Mouse (Mus musculus) brain, embryonic 14.5 days (tissue): ENCODE measurements around the gene Hnrnpf.

ENCODE experiments used
- CTCF ChIP-seq: fragments of 200-500 bp; IDR thresholded peaks from 2 replicates; pipeline ENCODE4 v1.5.1; 2012; ENCODE audit warnings: inconsistent platforms, mild to moderate bottlenecking, moderate library complexity, borderline replicate concordance; ENCODE audit not compliant: insufficient read depth, insufficient read length; ENCODE audit errors: extremely low read depth
- POLR2A ChIP-seq: fragments of 200-500 bp; IDR thresholded peaks from 2 replicates; pipeline ENCODE4 v1.6.1; 2012; ENCODE audit warnings: mild to moderate bottlenecking, inconsistent platforms, borderline replicate concordance; ENCODE audit not compliant: poor library complexity, insufficient read depth, insufficient read length, severe bottlenecking; ENCODE audit errors: extremely low read depth

GRCm38 (mm10) chr6:117903836-117904235, 3.7 kb downstream of the Hnrnpf start:
- TF ChIP-seq CTCF = no peak
- no peak for TF ChIP-seq POLR2A
